Mouse (Mus musculus) testis, adult 2 months (tissue): ENCODE measurements around the gene Il17rb.

Experiments
- CTCF ChIP-seq: fragments of 200-500 bp; IDR thresholded peaks from 2 replicates; pipeline ENCODE4 v1.5.1; 2012; ENCODE audit warnings: low read depth, mild to moderate bottlenecking, inconsistent platforms, low read length, moderate library complexity; ENCODE audit not compliant: control insufficient read depth, insufficient read depth, insufficient replicate concordance
- POLR2A ChIP-seq: fragments of 200-500 bp; IDR thresholded peaks from 2 replicates; pipeline ENCODE4 v1.6.1; 2012; ENCODE audit warnings: low read depth, mild to moderate bottlenecking, inconsistent platforms, low read length, moderate library complexity; ENCODE audit not compliant: control insufficient read depth

GRCm38 (mm10) chr14:30056031-30056766 is 47.5 kb upstream of the Il17rb start:
- no peak for TF ChIP-seq CTCF
- no peak for TF ChIP-seq POLR2A
